Mouse (Mus musculus): ENCODE measurements around the gene C9. TPM values are rescaled to one million over a fixed set of nuclear protein-coding genes. Genes with fewer than 3 reads are reported as not detected.

The C9 gene
- polyA plus RNA-seq, 1 experiment: not detected

- no peak for TF ChIP-seq TAL1 (IDR thresholded peaks at IDR 0.05; ENCODE audit: low read length)
- TF ChIP-seq GATA1 (IDR thresholded peaks at IDR 0.05; ENCODE audit: low read length): no peak
- Histone ChIP-seq H3K9me3 (ENCODE audit: control insufficient read depth, low read length) (no peaks in the 10 kb centered on the region), H3K4me1 (ENCODE audit: control insufficient read depth) (no peaks in the 10 kb centered on the region), H3K27me3 (ENCODE audit: control insufficient read depth) (no peaks in the 10 kb centered on the region), H3K36me3 (ENCODE audit: control insufficient read depth) (no peaks in the 10 kb centered on the region), H3K4me3 (replicated peaks) (no peak overlapping the region)
Measured at GRCm38 (mm10) chr15:6461381-6461780, 16.3 kb downstream of the C9 start.

- Histone ChIP-seq H3K36me3 (ENCODE audit: control insufficient read depth) (no peaks in the 10 kb centered on the region), H3K4me3 (replicated peaks) (no peak overlapping the region), H3K27me3 (ENCODE audit: control insufficient read depth) (no peaks in the 10 kb centered on the region), H3K4me1 (ENCODE audit: control insufficient read depth) (no peaks in the 10 kb centered on the region), H3K9me3 (ENCODE audit: control insufficient read depth, low read length) (no peaks in the 10 kb centered on the region)
- TF ChIP-seq TAL1 (IDR thresholded peaks at IDR 0.05; ENCODE audit: low read length): no peak
- TF ChIP-seq GATA1 (IDR thresholded peaks at IDR 0.05; ENCODE audit: low read length): no peak
Measured at GRCm38 (mm10) chr15:6463361-6463923, 18.3 kb downstream of the C9 start.

GRCm38 (mm10) chr15:6466995-6467394 is 21.9 kb downstream of the C9 start:
- Histone ChIP-seq H3K4me1 (ENCODE audit: control insufficient read depth) (no peaks in the 10 kb centered on the region), H3K4me3 (replicated peaks) (no peak overlapping the region), H3K27me3 (ENCODE audit: control insufficient read depth) (no peaks in the 10 kb centered on the region), H3K9me3 (ENCODE audit: control insufficient read depth, low read length) (no peaks in the 10 kb centered on the region), H3K36me3 (ENCODE audit: control insufficient read depth) (no peaks in the 10 kb centered on the region)
- TF ChIP-seq TAL1 (IDR thresholded peaks at IDR 0.05; ENCODE audit: low read length) (no peak), GATA1 (IDR thresholded peaks at IDR 0.05; ENCODE audit: low read length) (no peak)

- H3K9me3 ChIP-seq (ENCODE audit: control insufficient read depth, low read length): no peaks in the 10 kb centered on the region
- H3K36me3 ChIP-seq (ENCODE audit: control insufficient read depth): no peaks in the 10 kb centered on the region
- H3K4me1 ChIP-seq (ENCODE audit: control insufficient read depth): no peaks in the 10 kb centered on the region
- H3K27me3 ChIP-seq (ENCODE audit: control insufficient read depth): no peaks in the 10 kb centered on the region
- H3K4me3 ChIP-seq (replicated peaks): no peak overlapping the region
- TF ChIP-seq TAL1 (IDR thresholded peaks at IDR 0.05; ENCODE audit: low read length) (no peak), GATA1 (IDR thresholded peaks at IDR 0.05; ENCODE audit: low read length) (no peak)
Measured at GRCm38 (mm10) chr15:6468845-6469244, 23.7 kb downstream of the C9 start.

GRCm38 (mm10) chr15:6469384-6469783 is 24.3 kb downstream of the C9 start:
- H3K4me3 ChIP-seq (replicated peaks): no peak overlapping the region
- no peaks in the 10 kb centered on the region for H3K9me3 ChIP-seq (ENCODE audit: control insufficient read depth, low read length)
- no peak for TF ChIP-seq TAL1 (IDR thresholded peaks at IDR 0.05; ENCODE audit: low read length)
- no peaks in the 10 kb centered on the region for H3K4me1 ChIP-seq (ENCODE audit: control insufficient read depth)
- H3K36me3 ChIP-seq (ENCODE audit: control insufficient read depth): no peaks in the 10 kb centered on the region
- H3K27me3 ChIP-seq (ENCODE audit: control insufficient read depth): no peaks in the 10 kb centered on the region

- H3K27me3 ChIP-seq (ENCODE audit: control insufficient read depth): no peaks in the 10 kb centered on the region
- no peaks in the 10 kb centered on the region for H3K4me1 ChIP-seq (ENCODE audit: control insufficient read depth)
- H3K36me3 ChIP-seq (ENCODE audit: control insufficient read depth): no peaks in the 10 kb centered on the region
- H3K9me3 ChIP-seq (ENCODE audit: control insufficient read depth, low read length): 0 out of 2 replicates have a peak, but pooled peaks cover 2% of the 10 kb centered on the region
- no peak overlapping the region for H3K4me3 ChIP-seq (replicated peaks)
- TF ChIP-seq GATA1 (IDR thresholded peaks at IDR 0.05; ENCODE audit: low read length): no peak
- no peak for TF ChIP-seq TAL1 (IDR thresholded peaks at IDR 0.05; ENCODE audit: low read length)
Measured at GRCm38 (mm10) chr15:6483561-6483960, 38.4 kb downstream of the C9 start.

GRCm38 (mm10) chr15:6492386-6492785 is 47.3 kb downstream of the C9 start:
- Histone ChIP-seq H3K27me3 (ENCODE audit: control insufficient read depth) (no peaks in the 10 kb centered on the region), H3K9me3 (ENCODE audit: control insufficient read depth, low read length) (no peaks in the 10 kb centered on the region), H3K4me1 (ENCODE audit: control insufficient read depth) (no peaks in the 10 kb centered on the region), H3K4me3 (replicated peaks) (no peak overlapping the region), H3K36me3 (ENCODE audit: control insufficient read depth) (no peaks in the 10 kb centered on the region)
- TF ChIP-seq TAL1 (IDR thresholded peaks at IDR 0.05; ENCODE audit: low read length) (no peak), GATA1 (IDR thresholded peaks at IDR 0.05; ENCODE audit: low read length) (no peak)

- H3K36me3 ChIP-seq (ENCODE audit: control insufficient read depth): no peaks in the 10 kb centered on the region
- no peaks in the 10 kb centered on the region for H3K27me3 ChIP-seq (ENCODE audit: control insufficient read depth)
- no peaks in the 10 kb centered on the region for H3K4me1 ChIP-seq (ENCODE audit: control insufficient read depth)
- H3K4me3 ChIP-seq (replicated peaks): no peak overlapping the region
- H3K9me3 ChIP-seq (ENCODE audit: control insufficient read depth, low read length): no peaks in the 10 kb centered on the region
- TF ChIP-seq GATA1 (IDR thresholded peaks at IDR 0.05; ENCODE audit: low read length) (no peak), TAL1 (IDR thresholded peaks at IDR 0.05; ENCODE audit: low read length) (no peak)
Measured at GRCm38 (mm10) chr15:6498396-6499070, 53.4 kb downstream of the C9 start.

- TF ChIP-seq GATA1 (IDR thresholded peaks at IDR 0.05; ENCODE audit: low read length) (no peak), TAL1 (IDR thresholded peaks at IDR 0.05; ENCODE audit: low read length) (no peak)
- H3K36me3 ChIP-seq (ENCODE audit: control insufficient read depth): no peaks in the 10 kb centered on the region
- no peaks in the 10 kb centered on the region for H3K4me1 ChIP-seq (ENCODE audit: control insufficient read depth)
- H3K27me3 ChIP-seq (ENCODE audit: control insufficient read depth): no peaks in the 10 kb centered on the region
- no peak overlapping the region for H3K4me3 ChIP-seq (replicated peaks)
- no peaks in the 10 kb centered on the region for H3K9me3 ChIP-seq (ENCODE audit: control insufficient read depth, low read length)
Measured at GRCm38 (mm10) chr15:6500787-6501186, 55.7 kb downstream of the C9 start.

All from erythroblast, embryonic 14.5 days (primary cell).